Mouse (Mus musculus) spleen, adult 2 months (tissue): ENCODE measurements around the gene 4930432M17Rik. TPM values are rescaled to one million over a fixed set of nuclear protein-coding genes. Genes with fewer than 3 reads are reported as not detected.

ENCODE experiments used
- DNase-seq, 2 experiments: peaks; one replicate each; pipeline versions ENCODE4 v3.0.0 to v3.0.0-alpha.2; 2012 to 2021; ENCODE audit warnings: low spot score in 2 of 2, low read depth in 1 of 2
- H3K27ac ChIP-seq: fragments of 200-500 bp; 2 replicates; pipeline ENCODE4 v1.5.1; 2012; ENCODE audit warnings: low read length, inconsistent platforms; ENCODE audit not compliant: insufficient read depth
- H3K27me3 ChIP-seq: fragments of 200-500 bp; 2 replicates; pipeline ENCODE4 v1.6.1; 2012; ENCODE audit warnings: mild to moderate bottlenecking, moderate library complexity, low read length, inconsistent platforms; ENCODE audit not compliant: control insufficient read depth, insufficient read depth
- H3K36me3 ChIP-seq: fragments of 200-500 bp; 2 replicates; pipeline ENCODE4 v1.6.1; 2012; ENCODE audit warnings: mild to moderate bottlenecking, low read length, inconsistent platforms; ENCODE audit not compliant: control insufficient read depth, insufficient read depth
- H3K4me1 ChIP-seq: fragments of 200-500 bp; 2 replicates; pipeline ENCODE4 v1.6.1; 2011; ENCODE audit warnings: inconsistent platforms; ENCODE audit not compliant: control insufficient read depth, insufficient read depth, insufficient read length
- H3K4me3 ChIP-seq: fragments of 200-500 bp; 2 replicates; pipeline ENCODE4 v1.5.1; 2011; ENCODE audit warnings: mild to moderate bottlenecking, inconsistent platforms; ENCODE audit not compliant: insufficient read depth, insufficient read length; ENCODE audit errors: extremely low read depth
- CTCF ChIP-seq: fragments of 200-500 bp; IDR thresholded peaks from 2 replicates; pipeline ENCODE4 v1.5.1; 2011; ENCODE audit warnings: mild to moderate bottlenecking, inconsistent platforms; ENCODE audit not compliant: insufficient read depth, insufficient read length, insufficient replicate concordance; ENCODE audit errors: extremely low read depth
- POLR2A ChIP-seq: fragments of 200-500 bp; IDR thresholded peaks from 2 replicates; pipeline ENCODE4 v1.6.1; 2011; ENCODE audit warnings: low read depth, low read length, inconsistent platforms
- WGBS: fragments of 180-500 bp; shearing (Covaris S2); methylation state at CpG from one replicate; pipeline ENCODE4 v1.1.7; 2018; 5-methylcytosine and 5-hydroxymethylcytosine counted together
- polyA plus RNA-seq: library from polyadenylated mRNA; depleted of rRNA; stranded (reverse); fragments of >200 nt; gene quantifications from 2 replicates; pipeline ENCODE4 v1.2.3, GENCODE M21; 2012

4930432M17Rik gene
- polyA plus RNA-seq, 1 experiment: not detected

DNA sequence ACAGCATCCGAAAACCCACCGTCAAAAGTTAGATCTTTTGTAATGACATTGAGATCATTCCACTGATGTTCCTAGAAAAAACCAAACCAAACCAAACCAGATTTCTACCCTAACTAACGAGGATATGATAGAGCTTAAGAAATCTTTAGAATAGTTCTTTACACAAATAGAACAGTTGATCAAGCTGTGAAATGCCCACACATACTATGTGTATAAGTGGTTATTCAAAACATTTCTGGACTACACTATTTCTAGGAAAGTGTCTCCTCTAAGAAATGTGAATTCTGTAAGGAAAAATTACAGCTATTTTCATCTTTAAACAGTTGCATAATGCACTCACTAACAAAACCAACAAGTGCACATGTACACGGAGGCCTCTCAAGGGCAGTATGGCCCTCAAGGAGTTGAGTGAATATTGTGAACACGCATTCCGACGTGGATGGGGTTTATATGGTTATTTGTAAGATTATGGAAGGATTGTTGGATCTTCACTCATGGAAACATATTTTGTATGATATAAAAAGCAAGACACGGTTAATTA lies 22.3 kb upstream of the 4930432M17Rik start:
- Histone ChIP-seq H3K27me3 (no peaks in the 10 kb centered on the region), H3K27ac (no peak overlapping the region), H3K4me3 (no peak overlapping the region), H3K4me1 (no peaks in the 10 kb centered on the region), H3K36me3 (no peaks in the 10 kb centered on the region)
- TF ChIP-seq POLR2A (no peak), CTCF (no peak)
- 91% methylated on average over 8 of the region's 8 CpGs for WGBS
- no peak for DNase-seq

DNA sequence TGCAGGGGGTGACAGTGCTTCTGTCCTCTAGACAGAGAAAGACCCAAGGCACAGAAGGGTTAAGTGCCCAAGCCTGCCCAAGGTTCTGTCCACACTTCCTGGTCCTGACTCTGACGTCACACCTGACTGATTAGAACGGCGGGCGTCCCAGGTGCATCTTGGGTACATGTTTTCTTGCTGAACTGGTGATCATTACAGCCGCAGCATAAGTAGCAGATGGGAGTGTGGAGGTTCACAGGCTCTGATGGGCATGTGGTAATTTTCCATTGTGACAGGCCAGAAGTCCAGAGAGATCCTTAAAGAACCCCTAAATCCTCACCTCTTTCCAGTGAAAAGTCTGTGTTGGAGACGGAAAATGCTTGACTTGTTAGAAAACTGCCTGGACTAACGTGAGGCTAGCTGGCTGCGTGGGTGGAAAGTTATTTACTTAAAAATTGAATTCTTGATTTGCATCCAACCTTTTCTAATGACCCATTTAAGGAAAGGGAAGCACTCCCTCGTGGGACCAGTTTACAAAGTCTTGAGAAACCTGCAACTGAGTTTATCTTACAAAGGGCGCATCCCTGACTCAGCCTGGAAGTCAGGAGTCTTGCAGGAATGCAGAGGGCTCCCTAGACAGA lies 20.4 kb upstream of the 4930432M17Rik start:
- no peaks in the 10 kb centered on the region for H3K27me3 ChIP-seq
- 69% methylated on average over 10 of the region's 10 CpGs for WGBS
- DNase-seq: no peak
- no peaks in the 10 kb centered on the region for H3K36me3 ChIP-seq
- H3K4me1 ChIP-seq: no peaks in the 10 kb centered on the region
- no peak overlapping the region for H3K4me3 ChIP-seq
- TF ChIP-seq CTCF: no peak
- TF ChIP-seq POLR2A: no peak
- 0 out of 2 replicates have a peak overlapping the region, but pooled peaks have one; percentile 14 for H3K27ac ChIP-seq

DNA sequence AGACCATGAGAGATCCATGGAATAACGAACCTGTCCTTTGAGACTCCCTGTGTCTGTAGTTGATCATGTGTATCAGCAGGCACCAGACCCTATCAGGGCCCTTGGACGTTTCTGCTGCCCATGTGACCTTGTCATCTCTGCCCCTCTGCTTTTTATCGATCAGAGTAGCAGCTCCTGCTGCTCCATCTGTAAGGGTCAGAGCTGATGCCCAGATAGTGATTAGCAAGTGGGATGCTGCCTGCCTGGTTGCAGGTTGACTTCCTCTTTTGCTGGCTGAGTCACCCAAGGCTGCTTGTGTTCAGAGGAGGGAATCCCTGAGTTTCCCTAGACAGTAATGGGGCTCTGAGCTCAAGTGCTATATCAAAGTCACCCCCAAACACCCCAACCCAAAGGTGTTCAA lies 18.9 kb upstream of the 4930432M17Rik start:
- no peaks in the 10 kb centered on the region for H3K36me3 ChIP-seq
- no peak for DNase-seq
- H3K4me3 ChIP-seq: no peak overlapping the region
- no peak for TF ChIP-seq POLR2A
- no peak for TF ChIP-seq CTCF
- H3K27ac ChIP-seq: no peak overlapping the region
- no peaks in the 10 kb centered on the region for H3K4me1 ChIP-seq
- no peaks in the 10 kb centered on the region for H3K27me3 ChIP-seq
- WGBS: 50% methylated on average over 3 of the region's 3 CpGs

DNA sequence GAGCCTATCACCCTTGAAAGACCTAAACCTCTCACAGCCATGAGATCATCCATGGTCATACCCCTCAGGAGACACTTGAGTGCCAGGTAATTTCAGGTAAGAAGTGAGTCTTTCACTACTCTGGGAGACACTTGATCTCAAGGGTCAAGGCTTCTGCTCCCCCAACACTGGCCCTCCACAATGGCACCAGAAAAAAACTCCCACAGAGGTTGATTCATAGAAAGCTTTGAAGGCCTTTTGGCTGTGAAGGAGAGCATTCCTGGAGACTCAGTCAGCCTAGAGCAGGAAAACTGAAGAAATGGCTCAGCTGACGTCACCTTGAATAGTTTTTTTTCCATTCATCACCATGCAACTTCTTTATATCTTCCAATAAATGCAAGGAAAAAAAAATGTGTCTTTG lies 18.4 kb upstream of the 4930432M17Rik start:
- Histone ChIP-seq H3K4me3 (no peak overlapping the region), H3K27me3 (no peaks in the 10 kb centered on the region), H3K4me1 (no peaks in the 10 kb centered on the region), H3K27ac (no peak overlapping the region), H3K36me3 (no peaks in the 10 kb centered on the region)
- DNase-seq: no peak
- 86% methylated on average over 1 of the region's 1 CpGs for WGBS
- TF ChIP-seq POLR2A (no peak), CTCF (no peak)

DNA sequence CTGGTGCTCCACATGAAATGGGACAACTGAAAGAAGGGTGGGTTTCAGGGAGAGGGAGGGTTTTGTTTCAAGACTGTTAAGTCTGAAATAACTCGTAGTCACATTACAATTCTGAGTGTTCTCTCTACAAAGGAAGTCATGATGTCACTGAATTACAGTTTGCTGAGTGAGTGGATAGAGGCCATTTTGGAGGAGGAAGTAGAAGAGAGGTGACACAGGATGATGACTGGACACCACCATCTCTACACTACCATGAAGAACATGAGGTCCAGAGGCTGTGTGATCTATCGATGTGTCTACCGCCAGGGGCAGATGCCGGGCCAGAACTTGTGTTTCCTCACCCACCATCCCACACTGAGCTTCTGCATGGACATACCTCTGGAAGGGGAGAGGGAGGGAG lies 13.6 kb upstream of the 4930432M17Rik start:
- 91% methylated on average over 4 of the region's 4 CpGs for WGBS

DNA sequence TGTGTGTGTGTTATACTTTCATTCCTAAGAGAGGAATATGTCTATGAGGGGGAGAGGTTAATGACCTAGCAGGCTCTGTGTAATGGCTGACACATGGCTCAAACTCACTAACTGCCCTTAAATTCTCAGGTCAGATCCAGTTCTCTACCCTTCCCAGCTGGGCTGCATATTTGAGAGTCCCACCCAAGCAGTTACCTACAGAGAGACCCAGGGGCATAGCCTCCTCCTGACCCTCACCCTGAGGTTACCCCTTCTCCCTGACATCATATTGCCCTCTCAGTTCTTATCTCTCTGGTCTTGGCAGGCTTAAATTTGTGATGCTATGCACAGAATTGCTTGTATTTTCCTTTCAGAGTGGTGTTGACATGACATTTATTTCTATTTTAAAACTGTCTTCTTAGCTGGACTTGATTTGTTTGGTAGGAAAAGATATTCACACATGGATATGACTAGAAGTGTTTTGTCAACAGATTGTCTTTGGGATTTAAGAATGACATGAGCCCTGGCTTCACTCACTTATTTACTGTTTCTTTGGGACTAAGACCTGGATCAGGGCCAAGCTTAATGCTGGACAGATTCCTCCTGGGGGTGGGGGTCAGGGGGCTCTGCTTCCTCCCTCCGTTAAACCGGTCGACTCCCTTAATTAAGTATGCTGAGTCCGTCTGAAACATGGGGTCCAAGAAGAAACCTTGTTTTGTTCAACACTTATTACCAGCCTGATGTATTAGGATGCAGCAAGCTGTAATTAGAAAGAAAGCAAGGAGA lies 7.7 kb upstream of the 4930432M17Rik start:
- TF ChIP-seq POLR2A (no peak), CTCF (no peak)
- WGBS: 75% methylated on average over 4 of the region's 4 CpGs

More for the DNA sequence above, 13.6 kb upstream of the 4930432M17Rik start:
- Histone ChIP-seq H3K27me3 (no peaks in the 10 kb centered on the region), H3K36me3 (no peaks in the 10 kb centered on the region), H3K27ac (no peak overlapping the region), H3K4me1 (no peaks in the 10 kb centered on the region), H3K4me3 (no peak overlapping the region)
- TF ChIP-seq CTCF: no peak
- no peak for TF ChIP-seq POLR2A
- no peak for DNase-seq

DNA sequence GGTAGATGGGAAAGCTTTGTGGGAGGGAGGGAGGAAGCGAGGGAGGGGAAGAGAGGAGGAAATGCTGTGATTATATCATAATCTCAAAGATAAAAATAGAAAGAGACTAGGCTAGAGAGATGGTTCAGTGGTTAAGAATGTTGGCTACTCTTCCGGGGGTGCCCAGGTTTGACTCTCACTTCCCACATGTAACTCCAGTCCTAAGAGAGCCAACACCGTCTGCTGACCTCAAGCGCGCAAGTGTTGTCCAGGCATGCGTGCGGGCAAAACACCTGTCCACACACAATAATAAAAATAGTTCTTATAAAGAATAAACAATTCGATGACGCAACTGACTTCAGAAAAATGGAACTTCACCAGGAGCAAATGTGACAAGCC lies 7.1 kb upstream of the 4930432M17Rik start:
- no peak for DNase-seq
- WGBS: 69% methylated on average over 9 of the region's 9 CpGs
- no peak for TF ChIP-seq CTCF
- no peak for TF ChIP-seq POLR2A

More for the DNA sequence above, 7.7 kb upstream of the 4930432M17Rik start:
- 0 out of 2 replicates have a peak, but pooled peaks cover 5% of the 10 kb centered on the region for H3K4me1 ChIP-seq
- no peaks in the 10 kb centered on the region for H3K27me3 ChIP-seq
- no peaks in the 10 kb centered on the region for H3K36me3 ChIP-seq
- no peak overlapping the region for H3K27ac ChIP-seq
- no peak for DNase-seq
- H3K4me3 ChIP-seq: no peak overlapping the region

More for the DNA sequence above, 7.1 kb upstream of the 4930432M17Rik start:
- H3K36me3 ChIP-seq: no peaks in the 10 kb centered on the region
- H3K4me3 ChIP-seq: no peak overlapping the region
- H3K4me1 ChIP-seq: 0 out of 2 replicates have a peak, but pooled peaks cover 5% of the 10 kb centered on the region
- no peaks in the 10 kb centered on the region for H3K27me3 ChIP-seq
- no peak overlapping the region for H3K27ac ChIP-seq
